Mouse (Mus musculus) MEL (cell line): ENCODE measurements at regions not wholly inside any gene's neighbourhood (a gene's known extent, or its start where the extent isn't known, plus 50 kb on each side); places are given as distances from the start of the nearest gene placed in this dataset.

ENCODE experiments used
- DNase-seq: peaks from one replicate; pipeline ENCODE4 v3.0.0; 2011; ENCODE audit warnings: low read depth, low spot score
- H3K27ac ChIP-seq: 2 replicates; pipeline ENCODE4 v1.5.1; 2012; ENCODE audit warnings: low read depth, mild to moderate bottlenecking, control low read depth, low read length, moderate library complexity; ENCODE audit not compliant: control insufficient read depth
- H3K27me3 ChIP-seq, 2 experiments: fragments of 150-350 bp in 1 of 2; sonication (generic) in 1 of 2; 2 replicates each; pipeline ENCODE4 v1.6.1; 2012; ENCODE audit warnings: low read length in 2 of 2, mild to moderate bottlenecking in 2 of 2, improper control_type of control experiment in 1 of 2, moderate library complexity in 1 of 2; ENCODE audit not compliant: insufficient read depth in 2 of 2, control insufficient read depth in 1 of 2
- H3K36me3 ChIP-seq, 2 experiments: 2 replicates each; pipeline ENCODE4 v1.6.1; 2012 to 2014; ENCODE audit warnings: low read length in 2 of 2, improper control_type of control experiment in 1 of 2, inconsistent platforms in 1 of 2, mild to moderate bottlenecking in 1 of 2; ENCODE audit not compliant: insufficient read depth in 2 of 2, control insufficient read depth in 1 of 2
- H3K4me1 ChIP-seq, 2 experiments: fragments of 150-350 bp in 1 of 2; sonication (generic) in 1 of 2; 2 replicates each; pipeline ENCODE4 v1.6.1; 2012; ENCODE audit warnings: low read length in 2 of 2, improper control_type of control experiment in 1 of 2, mild to moderate bottlenecking in 1 of 2; ENCODE audit not compliant: insufficient read depth in 2 of 2, control insufficient read depth in 1 of 2
- H3K4me3 ChIP-seq, 2 experiments: fragments of 150-350 bp in 1 of 2; sonication (generic) in 1 of 2; 2 replicates each; pipeline ENCODE4 v1.5.1; 2012; ENCODE audit warnings: low read depth in 2 of 2, low read length in 2 of 2, mild to moderate bottlenecking in 2 of 2, moderate library complexity in 2 of 2, control low read depth in 1 of 2, improper control_type of control experiment in 1 of 2; ENCODE audit not compliant: control insufficient read depth in 1 of 2, insufficient read depth in 1 of 2
- H3K79me2 ChIP-seq: 2 replicates; pipeline ENCODE4 v1.6.1; 2012; ENCODE audit warnings: mild to moderate bottlenecking, low read length, moderate library complexity; ENCODE audit not compliant: control insufficient read depth, poor library complexity, insufficient read depth
- H3K9ac ChIP-seq: 2 replicates; pipeline ENCODE4 v1.6.1; 2012; ENCODE audit warnings: low read depth, mild to moderate bottlenecking, control low read depth, low read length, moderate library complexity; ENCODE audit not compliant: control insufficient read depth, poor library complexity, severe bottlenecking
- H3K9me3 ChIP-seq: fragments of 150-350 bp; sonication (generic); replicated peaks from 2 replicates; pipeline ENCODE4 v1.6.1; 2012; ENCODE audit warnings: mild to moderate bottlenecking, low read length, improper control_type of control experiment, moderate library complexity; ENCODE audit not compliant: insufficient read depth
- BHLHE40 ChIP-seq: IDR thresholded peaks from 2 replicates; pipeline ENCODE4 v1.6.1; 2012; ENCODE audit warnings: low read depth, mild to moderate bottlenecking, inconsistent platforms, low read length, improper control_type of control experiment, borderline replicate concordance
- CHD1 ChIP-seq: IDR thresholded peaks from 2 replicates; pipeline ENCODE4 v1.6.1; 2012; ENCODE audit warnings: low read depth, mild to moderate bottlenecking, inconsistent platforms, low read length, improper control_type of control experiment
- CHD2 ChIP-seq: IDR thresholded peaks from 2 replicates; pipeline ENCODE4 v1.6.1; 2011; ENCODE audit warnings: low read length, improper control_type of control experiment
- CTCF ChIP-seq, 3 experiments: IDR thresholded peaks in 2 of 3; conservative IDR thresholded peaks in 1 of 3; 2 replicates each; pipeline ENCODE4 v1.5.1; 2011 to 2012; ENCODE audit warnings: low read length in 3 of 3, low read depth in 2 of 3, mild to moderate bottlenecking in 2 of 3, improper control_type of control experiment in 1 of 3, inconsistent platforms in 1 of 3, mixed read lengths in 1 of 3, moderate library complexity in 1 of 3; ENCODE audit not compliant: control insufficient read depth in 1 of 3, insufficient read depth in 1 of 3, poor library complexity in 1 of 3, severe bottlenecking in 1 of 3
- E2F4 ChIP-seq: IDR thresholded peaks from 2 replicates; pipeline ENCODE4 v1.6.1; 2011; ENCODE audit warnings: low read depth, low read length, improper control_type of control experiment, borderline replicate concordance
- EP300 ChIP-seq, 2 experiments: IDR thresholded peaks; 2 replicates each; pipeline ENCODE4 v1.6.1; 2011; ENCODE audit warnings: improper control_type of control experiment in 2 of 2, low read length in 2 of 2, low read depth in 1 of 2, mild to moderate bottlenecking in 1 of 2
- HCFC1 ChIP-seq: IDR thresholded peaks from 2 replicates; pipeline ENCODE4 v1.6.1; 2012; ENCODE audit warnings: low read depth, mild to moderate bottlenecking, inconsistent platforms, low read length, improper control_type of control experiment, moderate library complexity
- JUND ChIP-seq: IDR thresholded peaks from 2 replicates; pipeline ENCODE4 v1.6.1; 2011; ENCODE audit warnings: low read depth, mild to moderate bottlenecking, improper control_type of control experiment, low read length
- KAT2A ChIP-seq: conservative IDR thresholded peaks from 2 replicates; pipeline ENCODE4 v1.6.1; 2012; ENCODE audit warnings: low read depth, low read length, improper control_type of control experiment, inconsistent platforms
- MYB ChIP-seq: IDR thresholded peaks from 2 replicates; pipeline ENCODE4 v1.6.1; 2011; ENCODE audit warnings: mild to moderate bottlenecking, low read depth, low read length, improper control_type of control experiment
- NELFE ChIP-seq: IDR thresholded peaks from 2 replicates; pipeline ENCODE4 v1.6.1; 2011; ENCODE audit warnings: low read depth, low read length, improper control_type of control experiment
- POLR2A ChIP-seq, 2 experiments: IDR thresholded peaks; 2 replicates each; pipeline ENCODE4 v1.6.1; 2011 to 2012; ENCODE audit warnings: low read length in 2 of 2, mild to moderate bottlenecking in 2 of 2, control low read depth in 1 of 2, improper control_type of control experiment in 1 of 2, low read depth in 1 of 2, moderate library complexity in 1 of 2; ENCODE audit not compliant: control insufficient read depth in 1 of 2, insufficient read depth in 1 of 2, poor library complexity in 1 of 2
- POLR2AphosphoS5 ChIP-seq: IDR thresholded peaks from 2 replicates; pipeline ENCODE4 v1.6.1; 2012; ENCODE audit warnings: low read depth, borderline replicate concordance, mild to moderate bottlenecking, inconsistent platforms, low read length, moderate library complexity, mixed read lengths
- SMC3 ChIP-seq: IDR thresholded peaks from 2 replicates; pipeline ENCODE4 v1.6.1; 2011; ENCODE audit warnings: low read depth, low read length, improper control_type of control experiment
- TAL1 ChIP-seq: IDR thresholded peaks from 2 replicates; pipeline ENCODE4 v1.6.1; 2012; ENCODE audit warnings: mild to moderate bottlenecking, inconsistent platforms, low read length, moderate library complexity, mixed read lengths
- UBTF ChIP-seq: IDR thresholded peaks from 2 replicates; pipeline ENCODE4 v1.6.1; 2012; ENCODE audit warnings: low read depth, mild to moderate bottlenecking, inconsistent platforms, low read length, improper control_type of control experiment, moderate library complexity, borderline replicate concordance; ENCODE audit not compliant: insufficient read depth
- USF2 ChIP-seq, 2 experiments: IDR thresholded peaks; 2 replicates each; pipeline ENCODE4 v1.6.1; 2011 to 2012; ENCODE audit warnings: improper control_type of control experiment in 2 of 2, low read length in 2 of 2, borderline replicate concordance in 1 of 2, inconsistent platforms in 1 of 2, low read depth in 1 of 2, mild to moderate bottlenecking in 1 of 2; ENCODE audit not compliant: insufficient read depth in 1 of 2

DNA sequence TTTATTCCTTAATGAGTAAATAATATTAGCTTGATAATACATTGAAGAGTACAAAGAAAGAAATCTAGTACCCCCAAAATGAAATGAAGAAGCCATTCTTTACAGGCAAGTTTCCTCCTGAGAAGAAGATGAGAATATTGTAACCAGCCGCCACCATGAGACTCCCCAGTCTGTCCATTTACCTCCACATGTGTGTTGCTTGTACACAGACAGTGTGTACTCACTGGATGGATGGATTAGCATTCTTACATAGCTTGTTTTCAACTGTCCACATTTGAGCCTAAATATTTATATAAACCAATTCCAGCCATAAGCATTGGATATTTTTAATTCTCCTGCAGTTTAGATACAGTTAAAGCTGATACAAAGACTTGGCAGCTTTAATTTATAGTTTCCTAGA lies 82.7 kb upstream of the Gm6993 start:
- H3K27me3 ChIP-seq = peaks cover 2 to 4% of the 10 kb centered on the region in 2 experiments; a peak in 2 of 4 replicates

GRCm38 (mm10) chr12:31158885-31159284 lies 81.7 kb upstream of the Gm6993 start:
- H3K4me3 ChIP-seq = no peak overlapping the region
- no peaks in the 10 kb centered on the region for H3K4me1 ChIP-seq
- no peaks in the 10 kb centered on the region for H3K9me3 ChIP-seq
- H3K27me3 ChIP-seq = peaks cover 0 to 4% of the 10 kb centered on the region in 2 experiments; a peak in 1 of 4 replicates
- no peak for TF ChIP-seq USF2 (IDR thresholded peaks at IDR 0.05; ENCODE audit: borderline replicate concordance in 1 of 2, insufficient read depth in 1 of 2, low read depth in 1 of 2, low read length in 2 of 2)
- DNase-seq = no peak
- no peak overlapping the region for H3K9ac ChIP-seq
- H3K36me3 ChIP-seq = no peaks in the 10 kb centered on the region
- no peaks in the 10 kb centered on the region for H3K79me2 ChIP-seq
- no peak overlapping the region for H3K27ac ChIP-seq

More for the DNA sequence above, 82.7 kb upstream of the Gm6993 start:
- Histone ChIP-seq H3K36me3 (no peaks in the 10 kb centered on the region), H3K79me2 (no peaks in the 10 kb centered on the region), H3K4me3 (no peak overlapping the region), H3K9ac (no peak overlapping the region), H3K4me1 (no peaks in the 10 kb centered on the region), H3K9me3 (no peaks in the 10 kb centered on the region), H3K27ac (no peak overlapping the region)
- DNase-seq = no peak
- no peak for TF ChIP-seq NELFE
- TF ChIP-seq EP300 (IDR thresholded peaks at IDR 0.05; ENCODE audit: low read depth in 1 of 2, low read length in 2 of 2) = no peak
- TF ChIP-seq KAT2A = no peak
- no peak for TF ChIP-seq E2F4
- TF ChIP-seq SMC3 = no peak
- no peak for TF ChIP-seq UBTF
- TF ChIP-seq CTCF (IDR thresholded peaks at IDR 0.05 in 2 of 3, conservative IDR thresholded peaks at IDR 0.05 in 1 of 3; ENCODE audit: control insufficient read depth in 1 of 3, insufficient read depth in 1 of 3, low read depth in 2 of 3, low read length in 3 of 3, poor library complexity in 1 of 3, severe bottlenecking in 1 of 3) = no peak
- no peak for TF ChIP-seq POLR2AphosphoS5
- TF ChIP-seq CHD2 = no peak
- no peak for TF ChIP-seq JUND
- TF ChIP-seq BHLHE40 = no peak
- no peak for TF ChIP-seq CHD1
- no peak for TF ChIP-seq MYB

DNA sequence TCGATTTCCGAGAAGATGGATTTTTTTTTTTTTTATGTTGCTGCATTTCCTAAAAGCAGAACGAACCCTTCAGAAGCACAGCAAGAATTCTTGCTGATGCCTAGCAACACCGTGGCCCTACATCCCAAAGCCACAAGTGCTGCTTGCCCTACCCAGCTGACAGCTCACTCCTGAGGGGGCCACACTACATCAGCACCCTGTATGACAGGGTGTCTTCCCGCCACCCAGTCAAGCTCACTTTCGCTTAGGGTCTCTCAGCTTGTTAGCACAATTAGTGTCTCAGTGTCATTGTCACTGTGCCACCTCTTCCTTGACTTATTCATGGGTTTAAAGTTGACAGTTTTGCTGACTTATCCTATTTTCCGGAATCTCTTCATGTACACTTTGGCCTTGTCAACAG lies 81.2 kb upstream of the Gm6993 start:
- Histone ChIP-seq H3K9ac (no peak overlapping the region), H3K4me1 (no peaks in the 10 kb centered on the region), H3K79me2 (no peaks in the 10 kb centered on the region), H3K27me3 (peaks cover 0 to 4% of the 10 kb centered on the region in 2 experiments; a peak in 1 of 4 replicates), H3K36me3 (no peaks in the 10 kb centered on the region), H3K27ac (no peak overlapping the region), H3K9me3 (no peaks in the 10 kb centered on the region), H3K4me3 (no peak overlapping the region)
- DNase-seq = no peak
- TF ChIP-seq TAL1 (no peak), NELFE (no peak), HCFC1 (no peak), POLR2A (IDR thresholded peaks at IDR 0.05; ENCODE audit: control insufficient read depth in 1 of 2, insufficient read depth in 1 of 2, low read depth in 1 of 2, low read length in 2 of 2, poor library complexity in 1 of 2) (no peak)
